Mouse (Mus musculus) forebrain, embryonic 10.5 days (tissue): ENCODE measurements around the gene Serping1. TPM values are rescaled to one million over a fixed set of nuclear protein-coding genes. Genes with fewer than 3 reads are reported as not detected.

Source experiments
- DNase-seq: peaks from one replicate; pipeline ENCODE4 v3.0.0-alpha.2; 2017; ENCODE audit warnings: low spot score; ENCODE audit errors: extremely low spot score
- H3K27ac ChIP-seq: fragments of 300-500 bp; sonication (generic); 2 replicates; pipeline ENCODE4 v1.5.1; 2016; ENCODE audit warnings: mild to moderate bottlenecking
- H3K27me3 ChIP-seq: fragments of 300-500 bp; sonication (generic); 2 replicates; pipeline ENCODE4 v1.6.1; 2016; ENCODE audit warnings: mild to moderate bottlenecking; ENCODE audit not compliant: poor library complexity, severe bottlenecking
- H3K36me3 ChIP-seq: fragments of 300-500 bp; sonication (generic); replicated peaks from 2 replicates; pipeline ENCODE4 v1.6.1; 2016; ENCODE audit warnings: mild to moderate bottlenecking, moderate library complexity
- H3K4me1 ChIP-seq: fragments of 300-500 bp; sonication (generic); 2 replicates; pipeline ENCODE4 v1.6.1; 2016
- H3K4me3 ChIP-seq: fragments of 300-500 bp; sonication (generic); 2 replicates; pipeline ENCODE4 v1.5.1; 2016; ENCODE audit warnings: mild to moderate bottlenecking, moderate library complexity
- H3K9me3 ChIP-seq: fragments of 300-500 bp; sonication (generic); 2 replicates; pipeline ENCODE4 v1.6.1; 2016; ENCODE audit warnings: mild to moderate bottlenecking, moderate library complexity
- WGBS: fragments of 180-500 bp; shearing (Covaris S2); methylation state at CpG from one replicate; pipeline ENCODE4 v1.1.7; 2016; 5-methylcytosine and 5-hydroxymethylcytosine counted together
- microRNA counts: library from miRNA; unstranded; fragments of <30 nt; microRNA quantifications from one replicate; lab custom pipeline; 2017
- microRNA-seq: library from miRNA; unstranded; fragments of <30 nt; microRNA quantifications from one replicate; pipeline ENCODE4, GENCODE M21; 2017
- polyA plus RNA-seq: library from polyadenylated mRNA; unstranded; fragments of >200 nt; fragmentation: Nextera tagmentation; extraction: Ambion mirVana; gene quantifications from 2 replicates; pipeline ENCODE4 v1.2.1, GENCODE M21; 2016

Serping1 gene
- polyA plus RNA-seq, 1 experiment from 2014 or later, result 23.2 TPM

GRCm38 (mm10) chr2:84716423-84717355 lies 58.6 kb downstream of the Serping1 start:
- Histone ChIP-seq H3K27ac (peak overlapping the region; percentile 96), H3K9me3 (no peaks in the 10 kb centered on the region), H3K4me3 (peak overlapping the region; percentile 74), H3K27me3 (no peaks in the 10 kb centered on the region), H3K36me3 (peaks cover 5% of the 10 kb centered on the region), H3K4me1 (peaks cover 33% of the 10 kb centered on the region)
- WGBS, result 44% methylated on average over 9 of the region's 9 CpGs
- no peak for DNase-seq

DNA sequence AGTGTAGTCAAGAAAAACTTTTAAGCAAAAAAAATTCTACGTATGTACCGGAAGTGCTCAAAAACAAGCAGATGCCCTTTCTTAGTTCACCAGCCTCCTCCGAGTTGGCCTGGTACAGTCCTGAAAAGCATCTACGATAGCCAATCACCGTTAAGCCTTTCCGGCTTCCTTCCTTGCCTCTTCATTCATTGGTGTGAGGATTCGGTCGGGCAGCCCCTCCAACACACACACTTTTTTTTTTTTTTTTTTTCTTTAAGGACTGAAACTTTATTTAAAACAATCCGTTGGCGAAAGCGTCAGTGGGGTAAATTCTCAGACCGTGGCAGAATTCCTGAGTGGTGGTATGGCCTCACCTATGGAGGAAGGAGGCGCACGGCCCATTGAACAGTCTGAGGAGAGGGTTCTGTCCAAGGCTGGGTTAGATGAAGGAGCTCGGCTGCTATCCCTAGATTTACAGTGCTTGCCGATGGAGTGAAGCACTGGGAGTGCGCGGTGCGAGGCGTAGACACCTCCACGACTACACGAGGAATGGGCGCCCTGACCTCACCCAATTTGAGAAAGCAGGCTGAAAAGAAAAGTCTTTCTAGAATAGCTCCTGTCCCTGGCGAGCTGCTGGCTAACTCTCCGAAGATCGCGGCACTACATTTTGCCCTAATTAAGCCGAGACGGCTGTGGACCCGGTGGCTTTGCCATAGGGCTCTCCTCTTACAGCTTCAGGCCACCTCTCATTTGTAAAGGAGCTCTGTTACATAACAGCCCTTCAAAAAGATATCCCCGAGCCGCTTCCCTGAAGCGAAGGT lies 59.5 kb downstream of the Serping1 start:
- H3K27me3 ChIP-seq, result no peaks in the 10 kb centered on the region
- no peaks in the 10 kb centered on the region for H3K9me3 ChIP-seq
- DNase-seq, result no peak
- whole genome bisulfite sequencing, result under 1% methylated on average over 33 of the region's 33 CpGs
- H3K27ac ChIP-seq, result peak overlapping the region; percentile 96
- peak overlapping the region; percentile 74 for H3K4me3 ChIP-seq
- H3K36me3 ChIP-seq, result peaks cover 6% of the 10 kb centered on the region
- H3K4me1 ChIP-seq, result peaks cover 33% of the 10 kb centered on the region

MicroRNAs encoded within 50 kb of the gene (microRNA counts, 519-probe panel; counts per million panel counts)
- 7,784 counts per million, percentile 97 among the panel's probes with 10 or more counts for microRNA mmu-miR-130a (lab: Ali Mortazavi, UCI)

Small RNA genes within 50 kb of the gene (microRNA-seq; reads per million reads assigned to microRNA genes)
- gene Mir130a, result 33,310 reads per million, percentile 99 among the genes with 10 or more reads in this experiment

Other genes starting within 250 kb of the Serping1 start
- gene Ctnnd1, start 124.7 kb downstream of the Serping1 start, polyA plus RNA-seq, result 40.6 and 43.9 TPM in 2 replicates
- gene Btbd18, start 116.4 kb downstream of the Serping1 start, polyA plus RNA-seq, result 0.32 and 0.58 TPM in 2 replicates
- gene Selenoh, start 104.7 kb downstream of the Serping1 start, polyA plus RNA-seq, result 552 and 592 TPM in 2 replicates
- not detected in 2 replicates for gene Gm28635, start 97.4 kb downstream of the Serping1 start, polyA plus RNA-seq
- 50.1 and 51.5 TPM in 2 replicates for gene Med19, start 97.0 kb downstream of the Serping1 start, polyA plus RNA-seq
- gene Tmx2, start 96.3 kb downstream of the Serping1 start, polyA plus RNA-seq, result 174 and 184 TPM in 2 replicates
- 28.4 and 29.5 TPM in 2 replicates for gene Zdhhc5, start 60.3 kb downstream of the Serping1 start, polyA plus RNA-seq
- 53.6 and 56.8 TPM in 2 replicates for gene Clp1, start 48.1 kb downstream of the Serping1 start, polyA plus RNA-seq
- gene Ypel4, start 41.4 kb downstream of the Serping1 start, polyA plus RNA-seq, result 6.4 and 8.2 TPM in 2 replicates
- 8.5 and 8.8 TPM in 2 replicates for gene Gm19426, start 31.8 kb downstream of the Serping1 start, polyA plus RNA-seq
- gene Ube2l6, start 23.4 kb upstream of the Serping1 start, polyA plus RNA-seq, result 28.8 and 33.1 TPM in 2 replicates
- gene Smtnl1, start 47.2 kb upstream of the Serping1 start, polyA plus RNA-seq, result 0.46 TPM in 1 of 2 replicates, not detected in the other
- gene Timm10, start 51.6 kb upstream of the Serping1 start, polyA plus RNA-seq, result 68.6 and 70.9 TPM in 2 replicates
- gene Slc43a1, start 63.4 kb upstream of the Serping1 start, polyA plus RNA-seq, result 28.5 and 29.3 TPM in 2 replicates
- gene Rtn4rl2, start 111.3 kb upstream of the Serping1 start, polyA plus RNA-seq, result 0.78 and 1.0 TPM in 2 replicates
- 20.8 and 23.7 TPM in 2 replicates for gene Slc43a3, start 161.1 kb upstream of the Serping1 start, polyA plus RNA-seq
- not detected in 2 replicates for gene Prg2, start 205.0 kb upstream of the Serping1 start, polyA plus RNA-seq
- gene Prg3, start 212.8 kb upstream of the Serping1 start, polyA plus RNA-seq, result not detected in 2 replicates